Mouse (Mus musculus) thymus, adult 2 months (tissue): ENCODE data around the gene Macrod2.

ENCODE experiments used
- CTCF ChIP-seq: fragments of 200-500 bp; IDR thresholded peaks from 2 replicates; pipeline ENCODE4 v1.5.1; 2012; ENCODE audit warnings: mild to moderate bottlenecking, control low read depth, low read length, moderate library complexity, borderline replicate concordance; ENCODE audit not compliant: control insufficient read depth, poor library complexity, insufficient read depth; ENCODE audit errors: extremely low read depth
- POLR2A ChIP-seq: fragments of 200-500 bp; IDR thresholded peaks from 2 replicates; pipeline ENCODE4 v1.6.1; 2012; ENCODE audit warnings: mild to moderate bottlenecking, low read length, control low read depth, moderate library complexity; ENCODE audit not compliant: control insufficient read depth, poor library complexity, insufficient read depth; ENCODE audit errors: extremely low read depth

- TF ChIP-seq POLR2A, result no peak
- no peak for TF ChIP-seq CTCF
Measured at GRCm38 (mm10) chr2:141288494-141288893, 893.4 kb downstream of the Macrod2 start.
